Mouse (Mus musculus) bone marrow macrophage, adult 2 months (primary cell): ENCODE data around the gene Myo5a. TPM values are rescaled to one million over a fixed set of nuclear protein-coding genes. Genes with fewer than 3 reads are reported as not detected.

ENCODE experiments used
- H3K27ac ChIP-seq: 2 replicates; pipeline ENCODE4 v1.5.1; 2012; ENCODE audit warnings: low read depth, low read length; ENCODE audit not compliant: insufficient read depth
- H3K4me1 ChIP-seq: 2 replicates; pipeline ENCODE4 v1.6.1; 2012; ENCODE audit warnings: low read length; ENCODE audit not compliant: control insufficient read depth, insufficient read depth
- H3K4me3 ChIP-seq: 2 replicates; pipeline ENCODE4 v1.5.1; 2012; ENCODE audit warnings: mild to moderate bottlenecking, low read length, moderate library complexity; ENCODE audit not compliant: insufficient read depth
- CTCF ChIP-seq: IDR thresholded peaks from 2 replicates; pipeline ENCODE4 v1.5.1; 2012; ENCODE audit warnings: low read depth, mild to moderate bottlenecking, low read length, moderate library complexity
- POLR2A ChIP-seq: IDR thresholded peaks from 2 replicates; pipeline ENCODE4 v1.6.1; 2012; ENCODE audit warnings: mild to moderate bottlenecking, low read depth, low read length, borderline replicate concordance
- polyA plus RNA-seq: library from polyadenylated mRNA; stranded (reverse); fragments of >200 nt; gene quantifications from 2 replicates; pipeline ENCODE4 v1.2.4, GENCODE M21; 2012; ENCODE audit not compliant: missing spikeins, insufficient read depth, insufficient read length

Myo5a gene
- polyA plus RNA-seq, 1 experiment = 234 TPM

- Histone ChIP-seq H3K4me3 (no peak overlapping the region), H3K27ac (no peak overlapping the region), H3K4me1 (no peaks in the 10 kb centered on the region)
- no peak for TF ChIP-seq POLR2A
- TF ChIP-seq CTCF = no peak
Observed at GRCm38 (mm10) chr9:75187646-75188260, 116.9 kb downstream of the Myo5a start.

GRCm38 (mm10) chr9:75193858-75194257 is 123.0 kb downstream of the Myo5a start:
- Histone ChIP-seq H3K4me1 (peaks cover 25% of the 10 kb centered on the region), H3K27ac (no peak overlapping the region), H3K4me3 (no peak overlapping the region)
- no peak for TF ChIP-seq POLR2A
- TF ChIP-seq CTCF = no peak

GRCm38 (mm10) chr9:75196335-75196734 is 125.5 kb downstream of the Myo5a start:
- Histone ChIP-seq H3K4me3 (no peak overlapping the region), H3K4me1 (peaks cover 25% of the 10 kb centered on the region), H3K27ac (peak overlapping the region; percentile 60)
- no peak for TF ChIP-seq CTCF
- TF ChIP-seq POLR2A = no peak

GRCm38 (mm10) chr9:75197297-75197696 is 126.5 kb downstream of the Myo5a start:
- Histone ChIP-seq H3K27ac (no peak overlapping the region), H3K4me1 (peaks cover 25% of the 10 kb centered on the region), H3K4me3 (no peak overlapping the region)
- no peak for TF ChIP-seq CTCF
- TF ChIP-seq POLR2A = no peak

- no peak overlapping the region for H3K4me3 ChIP-seq
- TF ChIP-seq POLR2A (no peak), CTCF (no peak)
- H3K4me1 ChIP-seq = peaks cover 12% of the 10 kb centered on the region
- no peak overlapping the region for H3K27ac ChIP-seq
Observed at GRCm38 (mm10) chr9:75201506-75201905, 130.7 kb downstream of the Myo5a start.

GRCm38 (mm10) chr9:75202036-75202435 is 131.2 kb downstream of the Myo5a start:
- peaks cover 7% of the 10 kb centered on the region for H3K4me1 ChIP-seq
- no peak overlapping the region for H3K4me3 ChIP-seq
- TF ChIP-seq POLR2A (no peak), CTCF (no peak)
- no peak overlapping the region for H3K27ac ChIP-seq

- H3K4me3 ChIP-seq = no peak overlapping the region
- TF ChIP-seq POLR2A = no peak
- TF ChIP-seq CTCF = no peak
- H3K4me1 ChIP-seq = 0 out of 2 replicates have a peak, but pooled peaks cover 2% of the 10 kb centered on the region
- H3K27ac ChIP-seq = no peak overlapping the region
Observed at GRCm38 (mm10) chr9:75209246-75209645, 138.4 kb downstream of the Myo5a start.

- Histone ChIP-seq H3K4me3 (no peak overlapping the region), H3K4me1 (0 out of 2 replicates have a peak, but pooled peaks cover 2% of the 10 kb centered on the region), H3K27ac (no peak overlapping the region)
- TF ChIP-seq POLR2A = no peak
- TF ChIP-seq CTCF = no peak
Observed at GRCm38 (mm10) chr9:75210269-75210668, 139.5 kb downstream of the Myo5a start.

- no peak overlapping the region for H3K4me3 ChIP-seq
- no peak for TF ChIP-seq POLR2A
- TF ChIP-seq CTCF = no peak
- no peaks in the 10 kb centered on the region for H3K4me1 ChIP-seq
- H3K27ac ChIP-seq = no peak overlapping the region
Observed at GRCm38 (mm10) chr9:75214743-75215413, 144.1 kb downstream of the Myo5a start.

- no peak for TF ChIP-seq CTCF
- no peak for TF ChIP-seq POLR2A
- Histone ChIP-seq H3K4me3 (no peak overlapping the region), H3K27ac (no peak overlapping the region), H3K4me1 (peaks cover 4% of the 10 kb centered on the region)
Observed at GRCm38 (mm10) chr9:75219942-75220341, 149.1 kb downstream of the Myo5a start.
